In genomic region chr5:150046438-150046837, GRCm38 (mm10) we compare ENCODE assay signal across 31 mouse cellular contexts. TPM values are rescaled to one million over a fixed set of nuclear protein-coding genes. Genes with fewer than 3 reads are reported as not detected.
"Had no signal": no experiment of that assay in that cellular context is flagged by ENCODE, and none has a peak within 500 bp of the region (broad histone marks: within the 10 kb centered on the region; RNA-seq: fewer than 3 reads in every experiment).

No protein-coding gene starts in this region.

- H3K4me1 ChIP-seq: heart, embryonic 10.5 days; heart, embryonic 12.5 days; hindbrain, embryonic 13.5 days; hindbrain, embryonic 15.5 days; limb, embryonic 15.5 days; liver, embryonic 12.5 days had no signal

- H3K27ac ChIP-seq: gastrocnemius, adult 2 months; heart, embryonic 10.5 days; hindbrain, embryonic 13.5 days; hindbrain, embryonic 15.5 days; hindbrain, postnatal 0 days; kidney, embryonic 15.5 days; kidney, postnatal 0 days; limb, embryonic 12.5 days; limb, embryonic 15.5 days; liver, embryonic 12.5 days; liver, embryonic 14.5 days had no signal

- H3K27me3 ChIP-seq: heart, embryonic 12.5 days; hindbrain, embryonic 13.5 days; hindbrain, embryonic 15.5 days; kidney, embryonic 15.5 days; limb, embryonic 12.5 days; limb, embryonic 15.5 days; liver, embryonic 12.5 days had no signal

- H3K36me3 ChIP-seq: heart, embryonic 10.5 days; heart, embryonic 12.5 days; hindbrain, embryonic 13.5 days; hindbrain, embryonic 15.5 days; kidney, embryonic 15.5 days; limb, embryonic 12.5 days; limb, embryonic 15.5 days; liver, embryonic 12.5 days had no signal

- H3K4me2 ChIP-seq: heart, embryonic 12.5 days; hindbrain, embryonic 13.5 days; hindbrain, embryonic 15.5 days; kidney, embryonic 15.5 days; limb, embryonic 12.5 days; limb, embryonic 15.5 days; liver, embryonic 12.5 days had no signal

- DNase-seq: gastrocnemius, adult 2 months; gastrocnemius, postnatal 10 days; gastrocnemius, postnatal 25 days; heart, adult 18-20 months; heart, postnatal 10 days; heart, postnatal 36 days; kidney, adult 11 months; kidney, adult 2 months; kidney, adult 9 months; kidney, postnatal 14 days; kidney, postnatal 36 days; layer of hippocampus, adult 9-11 months; layer of hippocampus, postnatal 36 days; left cerebral cortex, postnatal 4 days had no signal

- H3K4me3 ChIP-seq: gastrocnemius, adult 2 months; heart, embryonic 10.5 days; heart, embryonic 12.5 days; hindbrain, embryonic 13.5 days; hindbrain, embryonic 15.5 days; kidney, embryonic 15.5 days; limb, embryonic 12.5 days; limb, embryonic 15.5 days; liver, embryonic 12.5 days had no signal

- ATAC-seq: hindbrain, postnatal 0 days; intestine, embryonic 16.5 days; liver, embryonic 12.5 days had no signal

- H3K9me3 ChIP-seq: hindbrain, embryonic 15.5 days; kidney, embryonic 15.5 days; limb, embryonic 15.5 days; liver, embryonic 12.5 days had no signal

- H3K9ac ChIP-seq: heart, embryonic 12.5 days; hindbrain, embryonic 13.5 days; hindbrain, embryonic 15.5 days; kidney, embryonic 15.5 days; limb, embryonic 12.5 days; limb, embryonic 15.5 days; liver, embryonic 12.5 days; liver, embryonic 14.5 days had no signal

RNA-seq across cellular contexts. Expression of gene Rxfp2, which starts 28.0 kb away (rescaled TPM):
- total RNA-seq: gastrocnemius, adult 2 months; gastrocnemius, postnatal 10 days; gastrocnemius, postnatal 25 days; heart, adult 18-20 months; heart, adult 8-10 months; heart, postnatal 10 days; heart, postnatal 36 days; hematopoietic stem cell, adult 5-6 weeks; liver, adult 2 months had no signal
- polyA plus RNA-seq: large intestine, adult 2 months; liver, adult 2 months; liver, embryonic 14.5 days; liver, embryonic 16.5 days had no signal
